Mouse (Mus musculus) layer of hippocampus, adult 8-10 months (tissue): Measurements from ENCODE around the gene Myo10. TPM values are rescaled to one million over a fixed set of nuclear protein-coding genes. Genes with fewer than 3 reads are reported as not detected.

ENCODE experiments used
- DNase-seq, 2 experiments: peaks; one replicate each; pipeline ENCODE4 v3.0.0; 2022; ENCODE audit warnings: low spot score in 2 of 2
- total RNA-seq, 4 experiments: library from RNA; stranded (reverse); gene quantifications; 2 replicates each; pipeline ENCODE4 v1.2.4; 2022

Myo10 gene
- total RNA-seq, 4 experiments from 2014 or later: 45.9 to 60.5 (median 53.5) TPM

GRCm38 (mm10) chr15:25611178-25611577 is 11.1 kb upstream of the Myo10 start:
- no peak for DNase-seq

GRCm38 (mm10) chr15:25620560-25620959 is 1.8 kb upstream of the Myo10 start:
- DNase-seq: no peak

GRCm38 (mm10) chr15:25621351-25622199 is 750 bp upstream of the Myo10 start:
- no peak for DNase-seq

- no peak for DNase-seq
Measured at GRCm38 (mm10) chr15:25622867-25623471, 644 bp downstream of the Myo10 start.

GRCm38 (mm10) chr15:25623556-25624180 is 1.3 kb downstream of the Myo10 start:
- DNase-seq: no peak

- DNase-seq: no peak
Measured at GRCm38 (mm10) chr15:25624263-25624662, 1.9 kb downstream of the Myo10 start.

- DNase-seq: no peak
Measured at GRCm38 (mm10) chr15:25625471-25625870, 3.1 kb downstream of the Myo10 start.

- DNase-seq: no peak
Measured at GRCm38 (mm10) chr15:25627012-25627411, 4.7 kb downstream of the Myo10 start.

- no peak for DNase-seq
Measured at GRCm38 (mm10) chr15:25628251-25628650, 5.9 kb downstream of the Myo10 start.

GRCm38 (mm10) chr15:25630716-25631115 is 8.4 kb downstream of the Myo10 start:
- no peak for DNase-seq

GRCm38 (mm10) chr15:25631332-25631731 is 9.0 kb downstream of the Myo10 start:
- DNase-seq: no peak

GRCm38 (mm10) chr15:25632902-25633301 is 10.6 kb downstream of the Myo10 start:
- DNase-seq: no peak

GRCm38 (mm10) chr15:25633674-25634340 is 11.5 kb downstream of the Myo10 start:
- no peak for DNase-seq

GRCm38 (mm10) chr15:25637727-25638126 is 15.4 kb downstream of the Myo10 start:
- DNase-seq: peak in 1 of 2 experiments; percentile 10

- DNase-seq: no peak
Measured at GRCm38 (mm10) chr15:25639217-25639616, 16.9 kb downstream of the Myo10 start.

GRCm38 (mm10) chr15:25640840-25641752 is 18.8 kb downstream of the Myo10 start:
- DNase-seq: no peak

- DNase-seq: peak in 1 of 2 experiments; percentile 8
Measured at GRCm38 (mm10) chr15:25642214-25643058, 20.1 kb downstream of the Myo10 start.

GRCm38 (mm10) chr15:25645862-25646261 is 23.5 kb downstream of the Myo10 start:
- no peak for DNase-seq

- no peak for DNase-seq
Measured at GRCm38 (mm10) chr15:25648287-25648686, 26.0 kb downstream of the Myo10 start.

GRCm38 (mm10) chr15:25650371-25650770 is 28.0 kb downstream of the Myo10 start:
- no peak for DNase-seq
